Mouse (Mus musculus): ENCODE data around the gene Lmo3.
A peak's percentile ranks its signal among the peaks of the same experiment; 100 is the strongest.

Gene Lmo3

GRCm38 (mm10) chr6:138581734-138582505 is at the start of gene Lmo3:
Gene Lmo3 (minus strand): TSS chr6:138581968.
- DNase-seq: no peak

- no peak for DNase-seq
Measured at GRCm38 (mm10) chr6:138620786-138621185, 39.0 kb upstream of the Lmo3 start.

GRCm38 (mm10) chr6:138618396-138618795 is 36.6 kb upstream of the Lmo3 start:
- DNase-seq: no peak

DNA sequence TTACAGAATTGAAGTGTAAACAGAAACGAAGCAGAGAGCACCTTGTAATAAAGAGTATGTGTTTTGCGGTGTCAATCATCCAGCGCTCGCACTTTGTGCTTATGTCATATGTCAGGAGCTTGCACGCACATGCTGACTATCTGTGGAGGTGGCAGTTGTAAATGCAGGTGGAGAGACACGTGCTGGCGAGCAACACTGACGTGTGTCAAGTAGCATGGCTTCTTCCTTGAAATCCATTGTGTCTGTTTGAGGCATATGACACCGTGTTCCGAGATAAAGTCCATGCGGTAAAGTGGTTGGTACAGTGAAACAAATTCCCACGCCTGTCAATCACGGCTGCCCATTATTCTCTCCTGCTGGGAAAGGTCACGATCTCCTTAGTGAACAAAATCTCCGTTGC is 15.2 kb upstream of the Lmo3 start:
- DNase-seq: no peak

DNA sequence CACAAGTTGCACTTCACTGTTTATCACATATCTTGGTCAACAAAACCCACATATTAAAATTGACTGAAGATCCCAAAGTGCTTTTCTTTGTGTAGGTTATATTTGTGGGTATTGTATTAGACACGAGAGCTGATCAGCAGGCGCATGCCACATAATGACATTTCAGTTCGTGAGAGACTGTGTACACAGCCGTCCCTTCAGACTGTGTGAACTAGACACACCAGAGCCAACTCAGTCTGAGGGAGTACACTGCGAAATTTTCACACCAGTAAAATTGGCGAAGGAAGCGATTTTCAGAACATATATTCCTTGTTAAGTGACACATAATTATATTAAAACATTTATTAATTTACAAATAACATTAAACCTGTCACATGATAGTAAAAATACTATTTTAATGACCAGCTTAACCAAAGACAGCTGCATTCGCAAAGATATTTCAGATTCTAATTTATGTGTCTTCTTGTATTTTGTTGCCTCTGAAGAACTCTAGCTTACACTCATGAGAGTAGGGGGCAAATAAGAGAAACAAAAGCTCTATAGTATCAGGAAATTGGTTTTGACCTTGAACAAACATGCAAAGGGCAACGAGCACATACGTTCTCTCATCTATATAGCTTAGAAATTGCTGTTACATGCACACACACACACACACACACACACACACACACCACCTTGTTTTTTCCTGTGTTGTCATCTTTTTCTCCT is 14.4 kb upstream of the Lmo3 start:
- DNase-seq: no peak

- DNase-seq: no peak
Measured at GRCm38 (mm10) chr6:138583314-138583713, 1.5 kb upstream of the Lmo3 start.

GRCm38 (mm10) chr6:138582506-138583000 is 785 bp upstream of the Lmo3 start:
- no peak for DNase-seq

- DNase-seq: no peak
Measured at GRCm38 (mm10) chr6:138580491-138581076, 1.2 kb downstream of the Lmo3 start.

GRCm38 (mm10) chr6:138563416-138563815 is 18.4 kb downstream of the Lmo3 start:
- DNase-seq: no peak

GRCm38 (mm10) chr6:138552144-138552543 is 29.6 kb downstream of the Lmo3 start:
- DNase-seq: no peak

- DNase-seq: no peak
Measured at GRCm38 (mm10) chr6:138534879-138535278, 46.9 kb downstream of the Lmo3 start.

DNA sequence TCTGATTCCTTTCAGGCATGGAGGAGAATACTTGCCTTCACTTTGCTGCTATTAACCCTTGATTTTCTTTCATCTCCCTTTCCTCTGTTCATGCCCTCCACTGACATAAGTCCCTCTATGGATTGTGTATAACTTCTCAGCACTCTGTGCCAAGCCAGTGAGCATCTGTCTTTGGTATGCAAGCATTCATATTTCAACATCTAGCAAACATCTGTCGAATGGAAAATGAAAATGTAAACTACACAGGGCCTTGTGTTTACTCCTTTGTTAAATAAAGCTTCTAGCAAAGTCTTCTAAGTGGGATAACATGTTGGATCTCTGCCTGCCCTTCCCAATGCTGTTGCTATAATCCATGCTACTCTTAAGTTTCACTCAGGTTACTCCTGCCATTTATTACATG is 75.1 kb downstream of the Lmo3 start:
- no peak for DNase-seq

- DNase-seq: no peak
Measured at GRCm38 (mm10) chr6:138503946-138504345, 77.8 kb downstream of the Lmo3 start.

GRCm38 (mm10) chr6:138482834-138483233 is 98.9 kb downstream of the Lmo3 start:
- DNase-seq: no peak

- DNase-seq: peak; percentile 45
Measured at GRCm38 (mm10) chr6:138477611-138478010, 104.2 kb downstream of the Lmo3 start.

GRCm38 (mm10) chr6:138469204-138469603 is 112.6 kb downstream of the Lmo3 start:
- DNase-seq: no peak

- DNase-seq: no peak
Measured at GRCm38 (mm10) chr6:138444515-138445048, 137.2 kb downstream of the Lmo3 start.

GRCm38 (mm10) chr6:138437351-138437750 is 144.4 kb downstream of the Lmo3 start:
- DNase-seq: no peak

- DNase-seq: no peak
Measured at GRCm38 (mm10) chr6:138436813-138437212, 145.0 kb downstream of the Lmo3 start.

DNA sequence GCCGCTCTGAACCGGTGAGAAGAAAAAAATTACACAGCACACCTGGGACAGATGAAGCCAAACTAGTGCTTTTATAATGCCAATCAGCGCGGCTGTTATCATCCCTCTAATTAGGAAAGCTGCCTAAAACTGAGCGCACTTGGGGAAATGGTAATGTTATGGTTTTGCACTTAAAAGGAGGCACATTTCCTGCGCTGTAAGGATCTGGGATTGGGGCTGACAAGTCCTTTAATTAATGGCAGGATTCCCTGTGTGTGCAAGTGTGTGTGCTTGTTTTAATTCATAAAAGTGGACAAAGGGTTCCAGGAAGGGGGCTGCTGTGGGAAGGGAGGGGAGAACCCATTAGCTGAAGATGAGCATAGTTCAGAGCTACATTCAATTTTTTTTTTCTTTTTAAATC is 154.4 kb downstream of the Lmo3 start:
- DNase-seq: no peak

DNA sequence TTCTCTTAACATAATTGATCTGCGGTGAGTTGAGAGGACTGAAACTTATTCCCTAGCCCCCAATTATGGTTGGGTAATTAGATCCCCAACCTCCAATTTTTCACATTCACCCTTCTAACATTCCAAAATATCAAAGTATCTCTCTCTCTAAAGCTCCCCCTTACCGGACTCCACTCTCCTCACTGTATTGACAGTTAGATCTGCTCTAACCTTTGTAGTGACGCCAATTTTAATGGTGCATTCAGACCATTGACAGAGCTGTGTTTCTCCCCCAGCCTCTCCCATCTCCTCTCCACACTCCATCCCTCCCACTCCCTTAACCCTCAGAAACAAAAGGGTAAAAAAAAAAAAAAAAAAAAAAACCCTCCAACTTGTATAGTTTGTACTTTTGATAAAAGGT is 154.9 kb downstream of the Lmo3 start:
- DNase-seq: no peak

GRCm38 (mm10) chr6:138424514-138425225 is 157.1 kb downstream of the Lmo3 start:
- DNase-seq: no peak

All from liver (tissue).